Mouse (Mus musculus) Patski (cell line): ENCODE measurements around the gene Tsfm. TPM values are rescaled to one million over a fixed set of nuclear protein-coding genes. Genes with fewer than 3 reads are reported as not detected.
A peak's percentile ranks its signal among the peaks of the same experiment; 100 is the strongest.

Experiments used
- ATAC-seq: fragments of 100-300 bp; one replicate; pipeline ENCODE4 v1.8.0; 2021
- CTCF ChIA-PET: fragments of 350-600 bp; sonication (Branson Sonifier 250); formaldehyde crosslinking; loops from one replicate; lab custom pipeline; 2022; ENCODE audit warnings: inconsistent platforms; lab: Charles Lee
- POLR2A ChIA-PET: fragments of 350-600 bp; sonication (Branson Sonifier 250); formaldehyde crosslinking; loops from one replicate; lab custom pipeline; 2022; ENCODE audit warnings: antibody characterized with exemption, inconsistent platforms; lab: Charles Lee
- DNase-seq: peaks from one replicate; pipeline ENCODE4 v3.0.0-alpha.2; 2011; ENCODE audit warnings: low read depth, low spot score
- H3K27me3 ChIP-seq: fragments of 371-371 bp; one replicate; pipeline ENCODE4 v1.5.1; 2021
- CTCF ChIP-seq: fragments of 100-300 bp; IDR thresholded peaks from one replicate; pipeline ENCODE4 v1.5.1; 2021
- in situ Hi-C: fragments of 300-500 bp; cut with MboI; formaldehyde crosslinking; loops from 3 replicates; pipeline ENCODE4 v1.11.1; 2018; ENCODE audit warnings: low pct_unique_long_range_greater_than_20kb, mixed read lengths
- polyA plus RNA-seq: library from polyadenylated mRNA; unstranded; gene quantifications from one replicate; pipeline ENCODE4 v1.2.3, GENCODE M21; 2021

Gene Tsfm
- polyA plus RNA-seq, 1 experiment from 2014 or later, result 61.7 TPM

- ATAC-seq, result peak; percentile 38
- H3K27me3 ChIP-seq, result no peaks in the 10 kb centered on the region
- DNase-seq, result no peak
- in situ Hi-C loops, result no loop called here
- TF ChIP-seq CTCF, result no peak
- POLR2A ChIA-PET, result interaction anchor here (0.6 to 2.8 kb wide), 3 partner anchors 12 to 327 kb away, joined by 4 to 19 read pairs (median 10); partner anchors contain the start of genes Inhbc and Tsfm
- CTCF ChIA-PET, result interaction anchor here (1.2 to 2.7 kb wide), 3 partner anchors 10 to 15 kb away, joined by 4 to 13 read pairs (median 13); no protein-coding TSS in a partner anchor
Measured at GRCm38 (mm10) chr10:127042468-127043115, 12.0 kb upstream of the Tsfm start.

- no peaks in the 10 kb centered on the region for H3K27me3 ChIP-seq
- no peak for TF ChIP-seq CTCF
- in situ Hi-C loops, result no loop called here
- POLR2A ChIA-PET, result interaction anchor here (0.9 to 2.8 kb wide), 6 partner anchors 12 to 122 kb away, joined by 3 to 19 read pairs (median 4); partner anchors contain the start of genes Tsfm and Tspan31
- CTCF ChIA-PET, result interaction anchor here (1.6 to 2.6 kb wide), 2 partner anchors 10 to 16 kb away, joined by 8 to 13 read pairs; no protein-coding TSS in a partner anchor
- no peak for DNase-seq
- ATAC-seq, result peak; percentile 66
Measured at GRCm38 (mm10) chr10:127041774-127042338, 11.2 kb upstream of the Tsfm start.

- POLR2A ChIA-PET, result interaction anchor here (0.9 to 2.8 kb wide), 6 partner anchors 11 to 121 kb away, joined by 3 to 19 read pairs (median 4); partner anchors contain the start of genes Tsfm and Tspan31
- in situ Hi-C loops, result no loop called here
- CTCF ChIA-PET, result interaction anchor here (1.5 to 2.6 kb wide), 3 partner anchors 10 to 123 kb away, joined by 3 to 13 read pairs (median 8); no protein-coding TSS in a partner anchor
Measured at GRCm38 (mm10) chr10:127041274-127041766, 10.7 kb upstream of the Tsfm start, which contains the start of the genes Mettl1 and Eef1akmt3. Mettl1 (plus strand) TSS chr10:127041414. Eef1akmt3 (minus strand) TSS chr10:127041513.

GRCm38 (mm10) chr10:127040569-127041214 is 10.1 kb upstream of the Tsfm start:
- CTCF ChIA-PET, result interaction anchor here (1.1 to 2.6 kb wide), 4 partner anchors 9 to 122 kb away, joined by 3 to 13 read pairs (median 6); no protein-coding TSS in a partner anchor
- POLR2A ChIA-PET, result interaction anchor here (0.9 to 2.8 kb wide), 5 partner anchors 11 to 121 kb away, joined by 3 to 19 read pairs (median 4); partner anchors contain the start of genes Tsfm and Tspan31
- no peak for TF ChIP-seq CTCF
- ATAC-seq (no peak), DNase-seq (no peak)
- no peaks in the 10 kb centered on the region for H3K27me3 ChIP-seq
- in situ Hi-C loops, result no loop called here

More at GRCm38 (mm10) chr10:127041274-127041766, 10.7 kb upstream of the Tsfm start, which contains the start of the genes Mettl1 and Eef1akmt3:
- no peaks in the 10 kb centered on the region for H3K27me3 ChIP-seq
- ATAC-seq (peak; percentile 63), DNase-seq (no peak)
- TF ChIP-seq CTCF, result no peak

GRCm38 (mm10) chr10:127037641-127038040 is 7.0 kb upstream of the Tsfm start:
- CTCF ChIA-PET, result no interaction called here
- H3K27me3 ChIP-seq, result no peaks in the 10 kb centered on the region
- ATAC-seq (no peak), DNase-seq (no peak)
- TF ChIP-seq CTCF, result no peak
- in situ Hi-C loops, result loop anchor here (10.0 kb wide), 1 partner anchor 123 kb away; no protein-coding TSS in a partner anchor
- POLR2A ChIA-PET, result no interaction called here

GRCm38 (mm10) chr10:127036273-127036672 is 5.6 kb upstream of the Tsfm start:
- POLR2A ChIA-PET, result no interaction called here
- no peaks in the 10 kb centered on the region for H3K27me3 ChIP-seq
- DNase-seq, result no peak
- CTCF ChIA-PET, result interaction anchor here (0.6 kb wide), 1 partner anchor 118 kb away, joined by 3 read pairs; no protein-coding TSS in a partner anchor
- in situ Hi-C loops, result loop anchor here (10.0 kb wide), 1 partner anchor 121 kb away; no protein-coding TSS in a partner anchor
- no peak for ATAC-seq
- TF ChIP-seq CTCF, result no peak

- ChIA-PET CTCF (no interaction called here), POLR2A (no interaction called here)
- no peaks in the 10 kb centered on the region for H3K27me3 ChIP-seq
- TF ChIP-seq CTCF, result no peak
- ATAC-seq, result no peak
- in situ Hi-C loops, result loop anchor here (10.0 kb wide), 1 partner anchor 119 kb away; no protein-coding TSS in a partner anchor
- DNase-seq, result no peak
Measured at GRCm38 (mm10) chr10:127033301-127033741, 2.7 kb upstream of the Tsfm start.

- CTCF ChIA-PET, result interaction anchor here (1.4 to 1.6 kb wide), 2 partner anchors 12 to 17 kb away, joined by 3 read pairs; no protein-coding TSS in a partner anchor
- no peaks in the 10 kb centered on the region for H3K27me3 ChIP-seq
- ATAC-seq, result no peak
- no peak for DNase-seq
- POLR2A ChIA-PET, result interaction anchor here (0.9 kb wide), 1 partner anchor 9 kb away, joined by 4 read pairs; no protein-coding TSS in a partner anchor
- TF ChIP-seq CTCF, result no peak
- in situ Hi-C loops, result no loop called here
Measured at GRCm38 (mm10) chr10:127018422-127018821, 12.2 kb downstream of the Tsfm start.

GRCm38 (mm10) chr10:127017071-127017470 is 13.6 kb downstream of the Tsfm start:
- ATAC-seq (no peak), DNase-seq (no peak)
- POLR2A ChIA-PET, result no interaction called here
- CTCF ChIA-PET, result interaction anchor here (1.1 to 1.7 kb wide), 4 partner anchors 11 to 15 kb away, joined by 3 to 5 read pairs (median 3); no protein-coding TSS in a partner anchor
- TF ChIP-seq CTCF, result no peak
- H3K27me3 ChIP-seq, result no peaks in the 10 kb centered on the region
- in situ Hi-C loops, result no loop called here
